23 mouse cellular contexts compared by ENCODE assay signal in genomic region chr17:31929032-31929431, GRCm38 (mm10).
DNase-seq lines count a peak whose midpoint lies in the region; ATAC-seq and TF ChIP-seq lines count a peak whose summit lies in the region.
"Had no signal": no experiment of that assay in that cellular context is flagged by ENCODE, and none has a peak within 500 bp of the region (broad histone marks: within the 10 kb centered on the region; RNA-seq: fewer than 3 reads in every experiment).

No protein-coding gene starts in this region.

- H3K4me3 ChIP-seq in forebrain, embryonic 14.5 days (ENCODE audit: low read depth, low read length), result no peak overlapping the region
- no peak overlapping the region for H3K4me3 ChIP-seq in forebrain, embryonic 11.5 days (ENCODE audit: low read depth, low read length)
- H3K4me3 ChIP-seq in heart, embryonic 12.5 days, result no peak overlapping the region
- no peak overlapping the region for H3K4me3 ChIP-seq in liver, embryonic 13.5 days (replicated peaks)
- H3K4me3 ChIP-seq in liver, embryonic 11.5 days (ENCODE audit: low read depth, low read length), result no peak overlapping the region
- no peak overlapping the region for H3K4me3 ChIP-seq in myocyte
- H3K4me3 ChIP-seq: embryonic facial prominence, embryonic 13.5 days; erythroblast, embryonic 14.5 days; heart, adult 2 months; layer of hippocampus, adult 2 months had no signal

- no peak for ATAC-seq in forebrain, embryonic 14.5 days
- no peak for ATAC-seq in forebrain, embryonic 11.5 days (replicated peaks; ENCODE audit: low FRiP score)
- ATAC-seq in heart, embryonic 12.5 days (ENCODE audit: insufficient number of reproducible peaks, low FRiP score), result no peak
- ATAC-seq in liver, embryonic 13.5 days (ENCODE audit: low read depth), result no peak
- ATAC-seq in liver, embryonic 11.5 days (replicated peaks; ENCODE audit: low FRiP score), result no peak
- ATAC-seq: hindbrain, postnatal 0 days; intestine, postnatal 0 days had no signal

- 0 out of 2 replicates have a peak overlapping the region, but pooled peaks have one; percentile 27 for H3K27ac ChIP-seq in forebrain, embryonic 14.5 days (ENCODE audit: low read depth, low read length)
- no peak overlapping the region for H3K27ac ChIP-seq in forebrain, embryonic 11.5 days (ENCODE audit: low read depth, low read length)
- H3K27ac ChIP-seq in heart, embryonic 12.5 days (ENCODE audit: poor library complexity, severe bottlenecking), result peak overlapping the region; percentile 74; the same call in 1 of the 2 replicates
- 0 out of 2 replicates have a peak overlapping the region, but pooled peaks have one; percentile 11 for H3K27ac ChIP-seq in liver, embryonic 13.5 days
- no peak overlapping the region for H3K27ac ChIP-seq in liver, embryonic 11.5 days (ENCODE audit: low read depth, low read length)
- H3K27ac ChIP-seq: embryonic facial prominence, embryonic 13.5 days; hindbrain, postnatal 0 days; layer of hippocampus, adult 2 months; stomach, postnatal 0 days had no signal

- H3K4me2 ChIP-seq in forebrain, embryonic 14.5 days (ENCODE audit: low read length), result no peak overlapping the region
- no peak overlapping the region for H3K4me2 ChIP-seq in forebrain, embryonic 11.5 days (ENCODE audit: low read depth, low read length, severe bottlenecking)
- no peak overlapping the region for H3K4me2 ChIP-seq in heart, embryonic 12.5 days
- H3K4me2 ChIP-seq in liver, embryonic 13.5 days, result no peak overlapping the region
- no peak overlapping the region for H3K4me2 ChIP-seq in liver, embryonic 11.5 days
- H3K4me2 ChIP-seq in myocyte (ENCODE audit: low read depth), result peak overlapping the region; percentile 13
- H3K4me2 ChIP-seq: embryonic facial prominence, embryonic 13.5 days; midbrain, embryonic 11.5 days had no signal

- 0 out of 2 replicates have a peak, but pooled peaks cover 3% of the 10 kb centered on the region for H3K4me1 ChIP-seq in forebrain, embryonic 14.5 days (ENCODE audit: control insufficient read depth, insufficient read depth, low read length)
- no peaks in the 10 kb centered on the region for H3K4me1 ChIP-seq in forebrain, embryonic 11.5 days (replicated peaks; ENCODE audit: control insufficient read depth, insufficient read depth, low read length)
- H3K4me1 ChIP-seq in heart, embryonic 12.5 days (replicated peaks), result peaks cover 34% of the 10 kb centered on the region
- peaks cover 24% of the 10 kb centered on the region for H3K4me1 ChIP-seq in liver, embryonic 13.5 days (replicated peaks)
- peaks cover 8% of the 10 kb centered on the region; the same call in 1 of the 2 replicates for H3K4me1 ChIP-seq in liver, embryonic 11.5 days (replicated peaks; ENCODE audit: control insufficient read depth, insufficient read depth, low read length)

- no peaks in the 10 kb centered on the region for H3K36me3 ChIP-seq in forebrain, embryonic 14.5 days (ENCODE audit: control insufficient read depth, insufficient read depth, low read length)
- no peaks in the 10 kb centered on the region for H3K36me3 ChIP-seq in forebrain, embryonic 11.5 days (ENCODE audit: control insufficient read depth, insufficient read depth, low read length)
- H3K36me3 ChIP-seq in heart, embryonic 12.5 days, result no peaks in the 10 kb centered on the region
- H3K36me3 ChIP-seq in liver, embryonic 13.5 days, result no peaks in the 10 kb centered on the region
- H3K36me3 ChIP-seq in liver, embryonic 11.5 days (ENCODE audit: control insufficient read depth, insufficient read depth, low read length), result no peaks in the 10 kb centered on the region
- no peaks in the 10 kb centered on the region for H3K36me3 ChIP-seq in myocyte (ENCODE audit: control insufficient read depth, insufficient read depth)
- H3K36me3 ChIP-seq: embryonic facial prominence, embryonic 13.5 days had no signal

- 92% methylated on average over 6 of the region's 6 CpGs for WGBS in forebrain, embryonic 14.5 days
- WGBS in forebrain, embryonic 11.5 days, result 89% methylated on average over 6 of the region's 6 CpGs
- WGBS in heart, embryonic 12.5 days, result 54% methylated on average over 6 of the region's 6 CpGs
- 62% methylated on average over 6 of the region's 6 CpGs for whole genome bisulfite sequencing in liver, embryonic 13.5 days (ENCODE audit: insufficient replicate concordance)
- WGBS in liver, embryonic 11.5 days, result 78% methylated on average over 6 of the region's 6 CpGs

- DNase-seq in forebrain, embryonic 14.5 days (ENCODE audit: low spot score), result no peak
- DNase-seq in forebrain, embryonic 11.5 days (ENCODE audit: low spot score), result no peak
- no peak for DNase-seq in heart, postnatal 10 days
- no peak for DNase-seq in liver, embryonic 13.5 days
- no peak for DNase-seq in liver, embryonic 11.5 days (ENCODE audit: low spot score)
- DNase-seq: adrenal gland, postnatal 14 days; cerebellum, adult 2 months; cerebellum, postnatal 25 days; gastrocnemius, postnatal 10 days; kidney, postnatal 25 days; right cerebral cortex, postnatal 14 days; thymus, adult 2 months; thymus, postnatal 4 days had no signal

- H3ac ChIP-seq in myocyte (ENCODE audit: control insufficient read depth, insufficient read length), result no peak overlapping the region

- no peaks in the 10 kb centered on the region for H3K27me3 ChIP-seq in forebrain, embryonic 14.5 days (replicated peaks; ENCODE audit: control insufficient read depth, insufficient read depth, low read length)
- no peaks in the 10 kb centered on the region for H3K27me3 ChIP-seq in forebrain, embryonic 11.5 days (ENCODE audit: control insufficient read depth, insufficient read depth, low read length)
- no peaks in the 10 kb centered on the region for H3K27me3 ChIP-seq in heart, embryonic 12.5 days (replicated peaks)
- H3K27me3 ChIP-seq in liver, embryonic 13.5 days, result no peaks in the 10 kb centered on the region
- H3K27me3 ChIP-seq in liver, embryonic 11.5 days (replicated peaks; ENCODE audit: control insufficient read depth, insufficient read depth, low read length), result no peaks in the 10 kb centered on the region
- H3K27me3 ChIP-seq in myocyte (ENCODE audit: control insufficient read depth, insufficient read depth, insufficient read length), result no peaks in the 10 kb centered on the region
- H3K27me3 ChIP-seq: embryonic facial prominence, embryonic 13.5 days had no signal

- no peaks in the 10 kb centered on the region for H3K79me2 ChIP-seq in myocyte (ENCODE audit: control insufficient read depth, insufficient read depth)

- H3K9ac ChIP-seq in forebrain, embryonic 14.5 days (ENCODE audit: low read length), result no peak overlapping the region
- no peak overlapping the region for H3K9ac ChIP-seq in forebrain, embryonic 11.5 days (ENCODE audit: low read length)
- no peak overlapping the region for H3K9ac ChIP-seq in heart, embryonic 12.5 days
- H3K9ac ChIP-seq in liver, embryonic 13.5 days, result no peak overlapping the region
- H3K9ac ChIP-seq in liver, embryonic 11.5 days (ENCODE audit: low read depth, low read length), result no peak overlapping the region
- H3K9ac ChIP-seq: embryonic facial prominence, embryonic 13.5 days had no signal

- intact Hi-C loops in heart, postnatal 10 days (cut with DNase I), result no loop called here

- TF ChIP-seq POLR2A in myocyte (IDR thresholded peaks at IDR 0.05; ENCODE audit: insufficient read length, low read depth), result no peak

- H3K9me3 ChIP-seq in forebrain, embryonic 14.5 days (replicated peaks; ENCODE audit: control insufficient read depth, low read length), result no peaks in the 10 kb centered on the region
- H3K9me3 ChIP-seq in forebrain, embryonic 11.5 days (ENCODE audit: control insufficient read depth, low read length), result no peaks in the 10 kb centered on the region
- no peaks in the 10 kb centered on the region for H3K9me3 ChIP-seq in heart, embryonic 12.5 days (replicated peaks)
- H3K9me3 ChIP-seq in liver, embryonic 13.5 days (replicated peaks), result no peaks in the 10 kb centered on the region
- no peaks in the 10 kb centered on the region for H3K9me3 ChIP-seq in liver, embryonic 11.5 days (ENCODE audit: control insufficient read depth, low read length)
- H3K9me3 ChIP-seq: embryonic facial prominence, embryonic 13.5 days had no signal

TF ChIP-seq in myocyte, 11 proteins besides CTCF, POLR2A, EP300 and RAD21:
- TF ChIP-seq SRF (IDR thresholded peaks at IDR 0.05; ENCODE audit: control insufficient read depth, insufficient read length, low read depth) (peak; percentile 28), TCF12 (IDR thresholded peaks at IDR 0.05; ENCODE audit: insufficient read depth, poor library complexity, severe bottlenecking) (no peak), MYOD1 (IDR thresholded peaks at IDR 0.05; ENCODE audit: control insufficient read depth in 1 of 3, insufficient read length in 2 of 3, low read depth in 2 of 3) (peak in 2 of 3 experiments; percentile 15 to 58), MYOG (IDR thresholded peaks at IDR 0.05; ENCODE audit: control insufficient read depth in 1 of 3, insufficient read depth in 1 of 3, insufficient read length in 2 of 3, low read depth in 2 of 3) (peak in 1 of 3 experiments; percentile 70)

Comparison
In these comparisons a context has a peak if more than half of its experiments do, and no peak if none do; other contexts are left out.
1. H3K27ac ChIP-seq: peak in forebrain, embryonic 14.5 days (single experiment), heart, embryonic 12.5 days (single experiment) and liver, embryonic 13.5 days (single experiment); none in forebrain, embryonic 11.5 days (single experiment) and liver, embryonic 11.5 days (single experiment).